Mouse (Mus musculus): ENCODE measurements around the gene Esd.
A peak's percentile ranks its signal among the peaks of the same experiment; 100 is the strongest.

Gene Esd

DNA sequence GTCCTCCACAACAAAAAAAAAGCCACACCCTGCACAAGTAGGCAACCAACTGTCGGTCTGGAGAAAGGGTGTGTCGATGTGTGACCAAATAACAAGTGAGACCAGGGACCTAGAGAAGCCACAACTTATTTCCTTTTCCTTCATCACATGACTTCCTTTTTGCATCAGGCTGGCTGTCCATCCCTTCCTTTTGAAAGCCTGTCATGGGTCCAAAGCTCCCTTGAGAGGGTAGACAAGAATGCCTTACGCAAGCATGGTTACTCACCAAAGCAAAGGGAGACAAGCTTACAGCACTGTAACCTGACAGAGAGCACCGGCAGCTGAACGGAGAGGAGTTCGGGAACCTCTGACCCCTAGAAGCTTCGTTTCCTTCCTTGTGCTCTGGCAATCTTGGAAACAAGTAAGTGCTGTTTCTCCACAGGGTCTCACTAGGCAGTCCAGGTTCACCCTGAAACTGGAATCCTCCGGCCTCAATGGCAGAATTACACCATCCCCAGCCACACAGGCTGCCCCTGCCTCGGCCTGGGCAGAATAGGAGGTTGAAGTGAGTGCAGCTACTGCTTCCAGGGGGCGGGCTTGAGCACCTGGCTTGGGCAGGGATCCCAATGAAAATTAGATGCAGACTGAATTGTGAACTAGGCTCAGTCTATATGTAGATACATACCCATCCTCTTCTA, 65.4 kb downstream of the Esd start:
- peak; percentile 21 to 24 for DNase-seq

DNA sequence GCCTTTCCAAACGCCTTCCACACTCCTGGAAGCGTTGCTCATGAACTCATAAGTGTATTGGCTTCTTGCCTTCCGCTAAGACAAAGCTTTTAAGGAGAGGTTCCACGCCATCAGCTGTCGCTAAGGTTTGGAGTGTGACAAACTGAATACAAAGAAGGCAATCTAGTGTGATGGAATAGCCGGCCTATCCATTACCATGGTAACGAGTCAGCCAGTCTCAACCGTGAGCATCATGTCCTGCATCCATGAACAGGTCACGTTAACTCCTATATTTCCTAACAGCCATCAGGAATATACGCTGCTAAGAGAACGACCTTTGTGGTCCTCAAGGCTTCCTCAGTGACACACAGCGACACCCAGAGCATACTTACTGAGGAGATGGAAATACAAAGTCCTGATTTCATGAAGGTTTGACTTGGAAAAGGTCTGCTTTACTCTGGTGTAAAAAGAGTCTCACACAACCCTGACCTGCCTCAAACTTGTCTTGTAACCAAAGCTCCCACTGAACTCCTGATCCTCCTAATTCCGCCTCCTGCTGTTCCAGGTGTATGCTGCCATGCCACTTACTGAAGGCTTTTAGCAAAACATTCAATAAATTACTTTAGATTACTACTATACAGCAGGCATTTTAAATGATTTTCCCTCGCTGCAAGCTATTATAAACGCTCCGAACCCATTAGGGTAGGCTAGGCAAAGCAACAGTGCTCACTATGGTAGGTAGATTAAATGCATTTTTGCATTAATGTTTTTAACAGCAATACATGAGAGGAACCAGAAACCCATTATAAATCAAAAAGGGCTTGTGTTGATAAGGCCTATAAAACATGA, 66.2 kb downstream of the Esd start:
- DNase-seq = no peak
